Mouse (Mus musculus) brain, embryonic 14.5 days (tissue): ENCODE measurements around the gene Spty2d1.

ENCODE experiments used
- CTCF ChIP-seq: fragments of 200-500 bp; IDR thresholded peaks from 2 replicates; pipeline ENCODE4 v1.5.1; 2012; ENCODE audit warnings: inconsistent platforms, mild to moderate bottlenecking, moderate library complexity, borderline replicate concordance; ENCODE audit not compliant: insufficient read depth, insufficient read length; ENCODE audit errors: extremely low read depth
- POLR2A ChIP-seq: fragments of 200-500 bp; IDR thresholded peaks from 2 replicates; pipeline ENCODE4 v1.6.1; 2012; ENCODE audit warnings: mild to moderate bottlenecking, inconsistent platforms, borderline replicate concordance; ENCODE audit not compliant: poor library complexity, insufficient read depth, insufficient read length, severe bottlenecking; ENCODE audit errors: extremely low read depth

GRCm38 (mm10) chr7:47013131-47013767 lies 5.0 kb upstream of the Spty2d1 start:
- TF ChIP-seq CTCF (no peak), POLR2A (no peak)
